Mouse (Mus musculus): ENCODE data around the gene Gp2.

The Gp2 gene

DNA sequence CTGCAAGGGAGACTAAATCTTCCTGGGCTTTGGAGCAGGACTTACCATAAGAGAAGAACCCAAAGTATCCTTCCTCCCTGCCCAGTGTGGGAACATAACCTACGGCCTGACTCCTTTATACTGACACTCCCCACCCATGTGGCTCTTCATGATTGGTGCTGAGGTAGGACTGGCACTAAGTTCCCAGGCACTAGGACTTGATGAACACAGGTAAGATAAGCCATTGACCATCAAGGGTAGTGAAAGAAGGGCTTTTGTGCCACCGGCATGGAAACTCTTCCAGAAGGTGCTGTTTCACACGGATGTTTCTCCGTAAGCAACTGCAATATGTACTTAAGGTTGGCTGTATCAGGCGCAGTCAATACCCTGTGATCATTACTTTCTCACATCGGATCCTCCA is at the start of gene Gp2:
Gp2 (minus strand) TSS at position 101 of the 400 bp plus-strand sequence.
- no peak for DNase-seq (ENCODE audit: low read depth)

DNA sequence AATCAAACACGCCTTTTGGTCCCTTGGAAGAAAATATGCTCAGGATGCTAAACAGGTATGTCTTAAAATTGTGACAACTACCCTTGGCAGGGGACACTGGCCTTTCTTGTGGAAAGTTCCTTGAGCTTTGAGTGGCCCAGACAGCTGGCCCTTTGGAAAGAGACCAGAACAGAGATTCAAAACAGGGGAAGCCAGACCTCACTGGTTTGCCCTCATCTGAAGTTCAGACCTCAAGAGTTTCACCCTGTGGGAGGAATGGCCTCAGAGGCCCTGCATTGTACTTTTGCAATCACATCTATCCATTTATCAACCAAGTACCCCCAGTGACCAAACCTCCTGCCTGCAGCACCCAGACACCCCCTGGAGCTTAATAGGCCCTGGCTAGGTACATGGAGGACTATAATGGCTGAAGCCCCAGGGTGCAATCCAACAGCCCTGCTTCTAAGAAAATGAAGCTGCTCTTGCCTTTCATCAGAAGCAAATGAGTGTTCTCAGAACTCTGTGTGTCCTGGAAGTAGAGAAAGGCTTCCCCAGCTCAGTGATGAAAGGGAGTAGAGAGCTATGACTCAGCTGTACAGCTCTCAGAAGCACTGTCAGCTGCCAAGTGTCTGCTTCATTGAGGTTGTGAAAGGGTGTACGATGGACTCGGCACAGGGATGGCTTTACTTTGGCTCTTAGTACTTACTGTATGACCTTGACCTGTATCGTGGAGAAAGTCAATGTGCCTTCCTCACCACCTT is 31.1 kb upstream of the Gp2 start:
- no peak for DNase-seq (ENCODE audit: low read depth)

DNA sequence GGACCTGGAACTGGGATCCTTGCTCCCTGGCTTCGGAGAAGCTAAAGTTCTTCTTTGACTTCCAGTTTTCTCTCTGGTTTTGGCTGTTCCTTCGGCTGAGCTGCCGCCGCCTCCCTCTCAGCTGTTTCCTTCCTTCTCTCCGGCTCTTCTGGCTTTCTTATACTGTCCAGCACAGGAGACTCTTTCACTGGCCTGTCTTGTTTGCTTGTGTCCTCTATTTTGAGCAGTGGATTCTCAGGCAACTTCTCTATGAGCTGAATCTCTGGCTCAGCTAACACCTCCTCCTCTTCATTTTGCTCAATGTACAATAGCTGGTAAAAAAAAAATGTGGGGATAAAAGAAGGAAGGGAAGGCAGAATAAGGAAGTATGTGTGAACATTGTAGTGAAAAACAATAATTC is 27.6 kb upstream of the Gp2 start:
- DNase-seq (ENCODE audit: low read depth): no peak

DNA sequence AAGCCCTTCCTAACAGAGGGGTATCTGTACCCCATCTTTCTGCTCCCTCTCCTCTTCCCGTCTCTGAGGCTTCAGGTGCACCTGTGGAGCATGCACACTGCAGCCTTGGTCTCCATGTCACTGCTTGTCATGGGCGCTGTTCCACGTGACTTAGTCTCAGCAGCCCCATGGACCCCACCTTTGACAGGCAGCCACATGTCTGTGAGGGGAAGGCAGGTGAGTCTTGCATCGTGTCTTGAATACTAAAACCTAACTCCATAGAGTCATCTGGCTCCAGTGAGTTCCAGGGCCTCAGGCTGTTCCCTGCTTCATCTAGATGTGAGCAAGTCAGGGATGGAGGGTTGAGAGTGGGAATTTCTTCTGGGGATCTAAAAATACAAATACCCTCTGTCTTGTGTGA is 25.1 kb upstream of the Gp2 start:
- DNase-seq (ENCODE audit: low read depth): no peak

DNA sequence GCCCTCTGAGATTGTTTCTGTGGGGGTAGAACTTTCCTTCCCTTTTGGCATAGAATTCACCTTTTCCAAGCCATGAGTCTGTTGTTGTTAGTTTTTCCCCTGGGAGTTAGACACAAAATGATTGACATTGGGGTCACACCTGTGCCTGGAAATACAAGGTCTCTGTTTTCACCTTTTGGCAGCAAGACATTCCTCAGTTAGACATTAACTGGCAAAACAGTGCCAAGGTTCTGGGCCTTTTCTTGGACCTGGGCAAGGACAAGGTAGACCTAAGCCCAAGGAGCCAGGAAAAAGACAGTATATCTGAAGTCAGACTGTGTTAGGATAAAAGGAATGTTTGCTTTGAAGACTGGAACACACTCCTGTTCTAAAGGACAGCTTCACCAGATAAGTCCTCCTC is 20.2 kb upstream of the Gp2 start, which contains the start of gene Umod:
Umod (minus strand) TSS at position 27 of the 400 bp plus-strand sequence.
- DNase-seq (ENCODE audit: low read depth): no peak

DNA sequence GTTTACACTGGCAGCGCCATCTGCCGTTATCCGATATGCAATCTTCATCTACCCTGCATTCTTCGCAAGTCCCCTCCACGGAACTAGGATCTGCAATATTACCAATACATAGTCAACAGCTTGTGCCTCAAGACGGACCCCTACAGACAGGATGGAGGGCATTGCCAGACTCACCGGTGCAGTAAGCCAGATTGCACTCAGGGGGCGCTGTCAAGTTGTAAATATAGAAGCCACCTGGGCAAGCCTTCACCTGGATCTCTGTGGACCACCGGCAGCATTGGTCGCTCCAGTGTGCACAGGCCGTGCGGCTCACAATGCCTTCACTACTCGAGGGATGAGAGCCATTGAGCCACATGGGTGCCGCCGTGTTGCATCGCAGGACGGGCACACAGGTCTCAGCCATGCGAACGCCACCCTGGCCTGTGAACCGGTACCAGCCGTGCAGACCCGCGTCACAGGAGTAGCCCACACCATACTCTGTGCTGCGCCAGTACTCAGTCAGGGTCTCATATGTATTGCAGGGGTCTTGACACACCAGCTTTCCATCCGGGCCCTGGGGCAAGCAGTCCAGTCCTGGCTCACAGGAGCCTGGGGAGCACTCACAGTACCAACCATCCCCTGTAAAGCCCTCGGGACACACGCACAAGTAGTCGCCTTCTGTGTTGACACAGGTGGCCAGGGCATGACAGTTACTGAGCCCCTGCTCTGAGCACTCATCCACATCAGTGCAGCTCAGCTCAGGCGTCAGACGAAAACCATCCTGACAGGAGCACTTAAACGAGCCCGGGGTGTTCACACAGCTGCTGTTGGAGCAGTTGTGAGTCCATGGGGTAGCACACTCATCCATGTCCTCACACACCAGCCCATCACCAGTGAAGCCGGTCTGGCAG is 17.7 kb upstream of the Gp2 start:
- DNase-seq (ENCODE audit: low read depth): no peak

DNA sequence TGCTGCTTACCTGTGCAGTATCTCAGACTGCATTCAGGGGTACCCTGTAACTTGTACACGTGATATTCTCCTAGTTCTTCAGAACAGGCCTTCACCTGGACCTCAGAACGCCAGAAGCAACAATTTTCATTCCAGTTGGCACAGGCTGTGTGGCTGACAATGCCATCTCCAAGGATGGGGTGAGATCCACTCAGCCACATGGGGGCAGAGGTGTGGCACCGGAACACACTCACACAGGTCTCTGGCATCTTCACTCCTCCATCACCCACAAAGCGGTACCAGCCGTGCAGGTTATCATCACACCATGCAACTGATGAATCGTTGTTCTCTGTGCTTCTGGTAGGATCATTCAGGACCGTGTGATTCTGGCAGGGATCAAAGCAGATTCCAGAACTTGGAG is 4.9 kb downstream of the Gp2 start:
- no peak for DNase-seq (ENCODE audit: low read depth)

DNA sequence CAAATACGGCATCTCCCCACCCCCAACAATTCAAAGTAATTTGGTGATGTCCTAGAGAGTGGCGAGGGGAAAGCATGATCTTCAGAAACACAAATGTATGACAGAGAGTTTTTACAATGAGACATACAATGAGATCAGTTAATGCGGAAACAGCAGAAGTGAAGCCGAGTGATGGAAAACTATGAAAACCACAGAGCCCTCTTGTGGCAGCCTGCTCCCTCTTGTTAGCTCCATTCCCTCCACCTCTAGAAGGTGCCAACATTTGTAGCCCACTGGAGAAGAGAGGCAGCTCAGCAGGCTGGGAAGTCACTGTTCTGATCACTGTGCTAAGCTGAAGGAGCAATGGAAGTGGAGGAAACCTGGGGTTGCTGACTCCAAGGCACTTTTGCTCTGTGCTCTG is 15.2 kb downstream of the Gp2 start:
- no peak for DNase-seq (ENCODE audit: low read depth)

DNA sequence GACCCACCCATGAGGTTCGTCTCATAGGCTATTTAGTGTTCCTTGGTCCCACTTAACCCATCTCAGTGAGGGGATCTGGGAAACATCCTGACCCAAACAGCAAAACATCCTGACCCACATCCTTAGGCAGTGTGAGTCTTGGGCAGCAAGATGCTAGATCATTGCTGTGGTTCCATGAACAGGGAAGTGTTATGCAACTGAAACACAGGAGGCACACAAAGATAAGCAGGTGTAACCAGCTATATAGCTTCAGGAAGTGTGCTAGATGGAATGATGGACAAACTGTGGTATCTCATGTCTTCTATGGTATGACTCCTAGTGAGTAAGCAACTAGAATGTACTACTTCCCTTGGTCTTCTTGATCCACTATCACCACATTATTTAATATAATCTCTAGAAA is 17.1 kb downstream of the Gp2 start:
- DNase-seq (ENCODE audit: low read depth): no peak

DNA sequence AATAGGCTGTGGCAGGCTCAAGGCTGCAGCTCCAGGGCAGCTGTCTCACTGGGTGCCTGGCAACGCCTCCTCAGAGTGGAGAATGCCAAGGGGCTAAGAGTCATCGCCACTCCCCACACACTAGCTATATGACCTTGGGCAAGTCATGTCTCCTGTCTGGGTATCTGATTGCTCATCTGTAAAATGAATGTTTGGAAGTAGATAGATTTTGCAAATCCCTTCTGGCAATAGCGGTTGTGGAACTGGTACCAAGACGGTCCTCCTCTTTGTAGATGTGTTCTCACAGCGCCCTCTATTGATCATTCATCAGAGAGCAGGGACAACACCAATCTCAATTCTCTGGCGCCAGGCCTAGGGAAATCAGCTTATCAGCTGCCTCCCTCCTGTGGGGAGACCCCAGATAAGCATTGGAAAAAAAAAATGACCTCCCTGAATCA is 31.9 kb downstream of the Gp2 start:
- DNase-seq (ENCODE audit: low read depth): peak; percentile 28

DNA sequence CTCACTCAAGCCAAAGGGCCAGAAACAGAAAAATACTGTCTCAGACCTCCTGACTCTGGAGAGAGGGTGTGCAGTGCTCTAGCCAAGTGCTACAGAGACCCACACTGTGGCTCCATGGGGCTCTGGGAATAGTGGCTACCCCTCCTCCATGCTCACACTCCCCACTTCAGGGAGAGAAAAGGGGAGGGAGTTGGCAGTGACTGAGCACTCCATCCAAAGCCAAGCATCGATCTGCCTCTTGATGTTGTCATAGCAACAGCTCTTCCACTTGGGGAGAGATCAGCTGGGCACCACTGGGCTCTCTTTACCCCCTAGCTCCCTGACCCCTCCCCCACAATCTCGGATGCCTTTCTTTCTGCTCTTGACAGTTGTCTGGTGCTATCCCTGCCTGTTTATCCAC is 38.4 kb downstream of the Gp2 start:
- no peak for DNase-seq (ENCODE audit: low read depth)

DNA sequence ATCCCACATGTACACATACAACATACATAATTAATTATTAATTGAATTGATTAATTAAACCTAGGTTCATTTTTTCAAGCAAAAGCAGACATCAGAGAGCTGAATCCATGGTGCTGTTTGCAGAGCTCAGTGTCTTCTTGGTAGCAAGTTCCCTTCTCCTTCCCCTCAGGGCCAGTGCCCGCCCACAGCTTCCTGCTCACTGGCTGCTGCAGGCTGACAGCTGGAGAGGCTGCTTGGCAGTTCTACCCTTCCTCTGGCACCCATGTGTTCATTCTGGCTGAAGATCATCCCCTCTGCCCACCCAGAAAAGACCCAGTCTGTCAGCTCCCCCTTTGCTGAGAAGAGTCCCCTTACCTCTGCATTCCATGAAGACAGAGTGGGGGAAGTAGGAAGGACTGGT is 40.6 kb downstream of the Gp2 start:
- no peak for DNase-seq (ENCODE audit: low read depth)

DNA sequence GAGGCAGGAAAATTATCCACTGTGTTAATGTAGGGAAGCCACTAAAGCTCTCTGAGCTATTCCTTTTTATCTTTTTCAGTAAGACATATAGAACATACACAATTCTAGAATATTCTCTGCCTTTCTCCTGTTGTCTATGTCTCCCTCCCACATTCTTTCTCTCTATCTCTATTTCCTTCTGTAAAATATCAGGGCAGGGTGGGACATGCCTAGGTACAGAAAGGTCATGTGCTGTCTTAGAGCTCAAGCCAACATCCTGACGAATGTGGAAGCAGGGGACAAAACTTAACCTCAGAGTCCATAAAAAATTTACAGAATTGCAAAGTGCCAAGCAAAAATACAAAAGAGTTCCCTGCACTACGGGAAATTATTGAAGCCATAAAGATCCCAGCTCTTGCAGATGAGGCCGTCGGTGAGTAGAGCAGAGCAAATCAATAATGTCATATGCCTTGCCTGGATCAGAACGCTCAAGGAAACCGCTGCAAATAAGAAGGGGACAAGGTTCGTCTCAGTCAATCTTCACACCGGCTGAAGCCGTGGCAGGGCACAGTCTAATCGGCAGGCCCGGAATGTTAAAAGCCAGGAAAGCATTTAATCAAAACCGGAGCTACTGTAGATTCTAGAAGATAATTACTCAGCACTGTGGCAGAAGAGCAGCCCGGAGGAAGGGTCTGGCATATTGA is 64.9 kb downstream of the Gp2 start:
- DNase-seq (ENCODE audit: low read depth): no peak
